Mouse (Mus musculus) heart, adult 2 months (tissue): ENCODE data around the gene Stt3a.

Source experiments
- CTCF ChIP-seq: fragments of 200-600 bp; IDR thresholded peaks from 2 replicates; pipeline ENCODE4 v1.8.1; 2022; ENCODE audit warnings: antibody characterized with exemption, mild to moderate bottlenecking, moderate library complexity
- EP300 ChIP-seq: fragments of 200-500 bp; IDR thresholded peaks from 2 replicates; pipeline ENCODE4 v1.6.1; 2011; ENCODE audit warnings: low read depth, low read length, control low read depth; ENCODE audit not compliant: insufficient read depth

- TF ChIP-seq EP300 (no peak), CTCF (no peak)
Observed at GRCm38 (mm10) chr9:36794487-36794886, 27.0 kb upstream of the Stt3a start.
